Mouse (Mus musculus) limb, embryonic 14.5 days (tissue): ENCODE data around the gene Spaca7. TPM values are rescaled to one million over a fixed set of nuclear protein-coding genes. Genes with fewer than 3 reads are reported as not detected.

Experiments used
- ATAC-seq: fragments of 200-750 bp; cut with Nextera tagmentation; 2 replicates; pipeline ENCODE4 v1.8.0; 2017; ENCODE audit warnings: low read depth, moderate number of reproducible peaks, moderate TSS enrichment; ENCODE audit not compliant: low FRiP score
- DNase-seq: peaks from one replicate; pipeline ENCODE4 v3.0.0-alpha.2; 2015; ENCODE audit warnings: low spot score
- H3K27ac ChIP-seq: fragments of 300-500 bp; sonication (generic); replicated peaks from 2 replicates; pipeline ENCODE4 v1.5.1; 2014; ENCODE audit warnings: low read depth, mild to moderate bottlenecking, low read length, moderate library complexity, mixed read lengths
- H3K27me3 ChIP-seq: fragments of 300-500 bp; sonication (generic); 2 replicates; pipeline ENCODE4 v1.6.1; 2014; ENCODE audit warnings: low read length, mixed read lengths; ENCODE audit not compliant: control insufficient read depth, insufficient read depth
- H3K36me3 ChIP-seq: fragments of 300-500 bp; sonication (generic); 2 replicates; pipeline ENCODE4 v1.6.1; 2014; ENCODE audit warnings: mild to moderate bottlenecking, low read length, moderate library complexity, mixed read lengths; ENCODE audit not compliant: control insufficient read depth, insufficient read depth
- H3K4me1 ChIP-seq: fragments of 300-500 bp; sonication (generic); 2 replicates; pipeline ENCODE4 v1.6.1; 2014; ENCODE audit warnings: antibody characterized with exemption, low read length, mixed read lengths; ENCODE audit not compliant: control insufficient read depth, insufficient read depth
- H3K4me2 ChIP-seq: fragments of 300-500 bp; sonication (generic); replicated peaks from 2 replicates; pipeline ENCODE4 v1.6.1; 2014; ENCODE audit warnings: low read depth, mild to moderate bottlenecking, low read length, moderate library complexity; ENCODE audit not compliant: severe bottlenecking
- H3K4me3 ChIP-seq: fragments of 300-500 bp; sonication (generic); replicated peaks from 2 replicates; pipeline ENCODE4 v1.5.1; 2014; ENCODE audit warnings: low read length
- H3K9ac ChIP-seq: fragments of 300-500 bp; sonication (generic); 2 replicates; pipeline ENCODE4 v1.6.1; 2014; ENCODE audit warnings: mild to moderate bottlenecking, low read depth, low read length, moderate library complexity; ENCODE audit not compliant: severe bottlenecking
- H3K9me3 ChIP-seq: fragments of 300-500 bp; sonication (generic); 2 replicates; pipeline ENCODE4 v1.6.1; 2016; ENCODE audit warnings: low read length; ENCODE audit not compliant: control insufficient read depth
- POLR2A ChIP-seq: fragments of 200-500 bp; IDR thresholded peaks from 2 replicates; pipeline ENCODE4 v1.8.0; 2012; ENCODE audit warnings: inconsistent platforms, mild to moderate bottlenecking, moderate library complexity, borderline replicate concordance; ENCODE audit not compliant: insufficient read depth, insufficient read length; ENCODE audit errors: extremely low read depth
- WGBS: fragments of 180-500 bp; shearing (Covaris S2); extraction: QIAGEN DNeasy Blood & Tissue Kit; methylation state at CpG from one replicate; pipeline ENCODE4 v1.1.7; 2014; 5-methylcytosine and 5-hydroxymethylcytosine counted together
- polyA plus RNA-seq, 2 experiments: library from polyadenylated mRNA; depleted of rRNA in 1 of 2; stranded (reverse) in 1 of 2; unstranded in 1 of 2; fragments of >200 nt; fragmentation: Nextera tagmentation in 1 of 2; extraction: Ambion mirVana in 1 of 2; gene quantifications; 2 replicates each; pipeline versions ENCODE4 v1.2.1 to v1.2.3; 2012 to 2014

Gene Spaca7
- polyA plus RNA-seq (2012; rRNA removed) (not detected in 2 replicates), polyA plus RNA-seq (2014; fragmentation: Nextera tagmentation; extraction: Ambion mirVana) (not detected in 2 replicates)

DNA sequence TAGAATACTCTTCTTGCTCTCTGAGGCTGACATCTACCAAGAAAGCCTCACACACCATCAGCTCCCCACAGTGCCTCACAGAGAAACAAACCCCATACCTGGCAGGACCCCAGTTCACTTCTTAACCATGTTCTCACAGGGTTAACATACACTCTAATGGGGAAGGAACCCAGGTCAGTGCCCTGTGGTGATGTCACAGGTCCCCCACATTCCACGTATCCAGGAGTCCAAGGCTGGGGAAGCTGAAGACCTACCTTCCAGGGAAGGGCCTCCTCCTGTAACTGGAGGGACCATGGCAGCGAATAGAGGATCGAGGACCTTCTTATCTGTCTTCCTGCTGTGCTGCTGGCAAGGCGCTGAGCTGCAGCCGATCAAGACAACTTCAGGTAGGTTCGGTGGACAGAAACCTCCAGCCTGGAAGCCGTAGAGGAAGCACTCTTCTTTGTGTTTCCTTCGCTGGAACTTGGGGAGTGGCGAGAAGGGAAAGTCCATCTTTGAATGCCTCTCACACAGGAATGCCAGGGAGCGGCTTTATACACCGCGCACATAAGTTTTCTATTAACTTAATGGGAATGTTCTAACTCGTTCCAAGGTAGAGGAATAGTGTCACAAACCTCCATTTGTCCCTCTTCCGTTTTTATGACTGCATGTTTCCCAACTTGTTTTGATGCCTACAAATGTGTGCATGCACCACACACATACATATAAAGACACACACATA is at the start of gene Spaca7:
Gene Spaca7, plus strand, starts transcription at position 216 of the 721 bp plus-strand sequence.
- H3K9me3 ChIP-seq, result no peaks in the 10 kb centered on the region
- H3K27me3 ChIP-seq, result no peaks in the 10 kb centered on the region
- H3K4me3 ChIP-seq, result no peak within 1 kb of the TSS
- ATAC-seq (no peak), DNase-seq (peak; percentile 40)
- no peaks in the 10 kb centered on the region for H3K4me1 ChIP-seq
- H3K36me3 ChIP-seq, result no peaks in the 10 kb centered on the region
- H3K9ac ChIP-seq, result no peak within 1 kb of the TSS
- H3K4me2 ChIP-seq, result no peak within 1 kb of the TSS
- TF ChIP-seq POLR2A, result no peak
- H3K27ac ChIP-seq, result no peak within 1 kb of the TSS
- WGBS, result 43% methylated on average over 14 of the region's 14 CpGs

DNA sequence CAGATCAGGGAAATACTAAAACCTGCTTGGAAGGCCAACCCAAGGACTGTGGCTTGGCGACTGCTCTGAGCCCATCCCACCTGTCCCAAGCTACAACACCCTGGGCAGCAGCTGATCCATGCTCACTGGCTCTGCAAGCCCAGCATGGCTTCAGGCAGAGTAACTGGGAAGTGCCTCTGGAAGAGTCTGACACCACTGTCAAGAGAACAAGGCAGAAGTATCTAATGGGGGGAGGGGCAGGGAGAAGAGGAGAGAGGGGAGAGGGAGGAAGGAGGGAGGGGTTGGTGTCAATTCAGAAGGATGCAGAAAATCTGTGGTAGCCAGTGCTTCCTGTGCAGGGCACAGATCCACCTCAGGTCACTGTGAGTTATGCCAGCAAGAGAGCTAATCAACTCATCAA is 48.5 kb upstream of the Spaca7 start:
- no peak overlapping the region for H3K27ac ChIP-seq
- no peaks in the 10 kb centered on the region for H3K4me1 ChIP-seq
- H3K36me3 ChIP-seq, result no peaks in the 10 kb centered on the region
- H3K27me3 ChIP-seq, result no peaks in the 10 kb centered on the region
- no peak for DNase-seq
- H3K9ac ChIP-seq, result no peak overlapping the region
- H3K4me3 ChIP-seq, result no peak overlapping the region
- TF ChIP-seq POLR2A, result no peak
- ATAC-seq, result no peak
- H3K9me3 ChIP-seq, result no peaks in the 10 kb centered on the region
- 10% methylated on average over 1 of the region's 1 CpGs for WGBS
- H3K4me2 ChIP-seq, result no peak overlapping the region

- H3K4me1 ChIP-seq, result no peaks in the 10 kb centered on the region
- H3K9me3 ChIP-seq, result no peaks in the 10 kb centered on the region
- no peak for TF ChIP-seq POLR2A
- H3K27ac ChIP-seq, result no peak overlapping the region
- H3K4me3 ChIP-seq, result no peak overlapping the region
- H3K27me3 ChIP-seq, result no peaks in the 10 kb centered on the region
- 83% methylated on average over 2 of the region's 2 CpGs for WGBS
- no peak for DNase-seq
- no peak overlapping the region for H3K9ac ChIP-seq
- no peak overlapping the region for H3K4me2 ChIP-seq
- ATAC-seq, result no peak
- no peaks in the 10 kb centered on the region for H3K36me3 ChIP-seq
These were observed 44.2 kb upstream of the Spaca7 start for GRCm38 (mm10) chr8:12528659-12529058.

GRCm38 (mm10) chr8:12535617-12536016 is 37.2 kb upstream of the Spaca7 start:
- TF ChIP-seq POLR2A, result no peak
- Histone ChIP-seq H3K36me3 (no peaks in the 10 kb centered on the region), H3K4me2 (no peak overlapping the region), H3K9ac (no peak overlapping the region), H3K4me3 (no peak overlapping the region), H3K27me3 (no peaks in the 10 kb centered on the region), H3K27ac (no peak overlapping the region), H3K9me3 (no peaks in the 10 kb centered on the region), H3K4me1 (no peaks in the 10 kb centered on the region)
- DNase-seq (peak; percentile 16), ATAC-seq (no peak)
- 54% methylated on average over 9 of the region's 9 CpGs for WGBS

DNA sequence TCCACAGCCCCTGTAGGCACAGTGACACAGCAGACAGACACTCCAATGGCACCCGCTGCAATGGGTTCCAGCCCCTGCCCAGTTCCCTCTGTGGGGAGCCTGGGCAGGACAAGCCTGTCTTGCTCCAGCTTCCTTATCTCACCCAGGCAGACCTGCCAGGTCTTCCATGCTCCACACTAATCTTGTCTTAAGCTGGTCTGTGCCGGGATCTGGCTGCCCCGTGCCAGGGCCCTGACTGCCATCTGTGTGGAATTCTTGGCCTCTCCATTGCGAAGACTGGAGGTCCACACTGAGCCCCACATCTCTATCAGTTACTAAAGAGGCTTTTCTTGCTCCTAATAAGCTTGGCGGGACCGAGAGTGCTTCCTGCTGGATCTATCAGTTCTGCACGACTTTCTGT is 36.5 kb upstream of the Spaca7 start:
- no peak for ATAC-seq
- no peak overlapping the region for H3K27ac ChIP-seq
- no peak for DNase-seq
- WGBS, result 82% methylated on average over 7 of the region's 7 CpGs
- no peaks in the 10 kb centered on the region for H3K36me3 ChIP-seq
- H3K9ac ChIP-seq, result no peak overlapping the region
- no peak for TF ChIP-seq POLR2A
- no peaks in the 10 kb centered on the region for H3K9me3 ChIP-seq
- no peaks in the 10 kb centered on the region for H3K4me1 ChIP-seq
- no peak overlapping the region for H3K4me2 ChIP-seq
- H3K4me3 ChIP-seq, result no peak overlapping the region
- no peaks in the 10 kb centered on the region for H3K27me3 ChIP-seq
